Mouse (Mus musculus): ENCODE data around the gene Jak2.

Gene Jak2

GRCm38 (mm10) chr19:29251191-29251957 lies at the start of gene Jak2:
Gene Jak2 (plus strand): TSS chr19:29251828.
- peak; percentile 88 for DNase-seq

GRCm38 (mm10) chr19:29203337-29203736 lies 48.3 kb upstream of the Jak2 start:
- DNase-seq = no peak

- no peak for DNase-seq
Measured at GRCm38 (mm10) chr19:29204583-29204982, 47.0 kb upstream of the Jak2 start.

- no peak for DNase-seq
Measured at GRCm38 (mm10) chr19:29205267-29205666, 46.4 kb upstream of the Jak2 start.

- DNase-seq = no peak
Measured at GRCm38 (mm10) chr19:29209898-29210297, 41.7 kb upstream of the Jak2 start.

GRCm38 (mm10) chr19:29210319-29210718 lies 41.3 kb upstream of the Jak2 start:
- DNase-seq = no peak

- no peak for DNase-seq
Measured at GRCm38 (mm10) chr19:29215811-29216509, 35.7 kb upstream of the Jak2 start.

- no peak for DNase-seq
Measured at GRCm38 (mm10) chr19:29221867-29222266, 29.8 kb upstream of the Jak2 start.

- no peak for DNase-seq
Measured at GRCm38 (mm10) chr19:29224968-29225367, 26.7 kb upstream of the Jak2 start.

- DNase-seq = no peak
Measured at GRCm38 (mm10) chr19:29226996-29227395, 24.6 kb upstream of the Jak2 start.

GRCm38 (mm10) chr19:29227941-29228590 lies 23.6 kb upstream of the Jak2 start:
- DNase-seq = no peak

- DNase-seq = no peak
Measured at GRCm38 (mm10) chr19:29228989-29229388, 22.6 kb upstream of the Jak2 start.

GRCm38 (mm10) chr19:29232738-29233137 lies 18.9 kb upstream of the Jak2 start:
- DNase-seq = no peak

- DNase-seq = no peak
Measured at GRCm38 (mm10) chr19:29236658-29237385, 14.8 kb upstream of the Jak2 start.

- DNase-seq = no peak
Measured at GRCm38 (mm10) chr19:29238171-29238570, 13.5 kb upstream of the Jak2 start.

GRCm38 (mm10) chr19:29239513-29240235 lies 12.0 kb upstream of the Jak2 start:
- DNase-seq = no peak

- no peak for DNase-seq
Measured at GRCm38 (mm10) chr19:29240676-29241075, 11.0 kb upstream of the Jak2 start.

GRCm38 (mm10) chr19:29241581-29241980 lies 10.0 kb upstream of the Jak2 start:
- DNase-seq = no peak

GRCm38 (mm10) chr19:29249933-29250332 lies 1.7 kb upstream of the Jak2 start:
- DNase-seq = no peak

GRCm38 (mm10) chr19:29251958-29252801 lies 552 bp downstream of the Jak2 start:
- no peak for DNase-seq

GRCm38 (mm10) chr19:29252831-29253545 lies 1.4 kb downstream of the Jak2 start:
- no peak for DNase-seq
